Mouse (Mus musculus) ES-E14 (cell line): Measurements from ENCODE around the gene Inpp5k. TPM values are rescaled to one million over a fixed set of nuclear protein-coding genes. Genes with fewer than 3 reads are reported as not detected.
"Not testable (repeated sequence)": the region's sequence is repeated elsewhere in the genome, so short reads cannot be mapped to it uniquely, and the experiment has no call there.

ENCODE experiments used
- DNase-seq: peaks from one replicate; pipeline ENCODE4 v3.0.0-alpha.2; 2013; ENCODE audit warnings: low read depth, low spot score
- H3K27ac ChIP-seq: 2 replicates; pipeline ENCODE4 v1.5.1; 2012; ENCODE audit warnings: low read depth, mild to moderate bottlenecking, low read length, moderate library complexity, mixed read lengths; ENCODE audit not compliant: poor library complexity, insufficient read depth, severe bottlenecking
- H3K36me3 ChIP-seq: 2 replicates; pipeline ENCODE4 v1.6.1; 2012; ENCODE audit warnings: mild to moderate bottlenecking, low read length, moderate library complexity, mixed read lengths; ENCODE audit not compliant: control insufficient read depth, poor library complexity, insufficient read depth, severe bottlenecking
- H3K4me1 ChIP-seq, 2 experiments: fragments of 150-350 bp in 1 of 2; sonication (generic) in 1 of 2; 2 replicates each; pipeline ENCODE4 v1.6.1; 2012; ENCODE audit warnings: low read length in 2 of 2, mild to moderate bottlenecking in 1 of 2, mixed read lengths in 1 of 2; ENCODE audit not compliant: control insufficient read depth in 2 of 2, insufficient read depth in 2 of 2, poor library complexity in 1 of 2
- H3K4me3 ChIP-seq, 2 experiments: fragments of 150-350 bp in 1 of 2; sonication (generic) in 1 of 2; 2 replicates each; pipeline ENCODE4 v1.5.1; 2012; ENCODE audit warnings: low read length in 2 of 2, low read depth in 1 of 2, mild to moderate bottlenecking in 1 of 2, mixed read lengths in 1 of 2; ENCODE audit not compliant: insufficient read depth in 1 of 2, poor library complexity in 1 of 2, severe bottlenecking in 1 of 2
- H3K9ac ChIP-seq: 2 replicates; pipeline ENCODE4 v1.6.1; 2012; ENCODE audit warnings: low read depth, mild to moderate bottlenecking, low read length, mixed read lengths; ENCODE audit not compliant: poor library complexity, insufficient read depth, severe bottlenecking
- H3K9me3 ChIP-seq: fragments of 150-350 bp; sonication (generic); 2 replicates; pipeline ENCODE4 v1.6.1; 2012; ENCODE audit warnings: low read depth, mild to moderate bottlenecking, low read length; ENCODE audit not compliant: control insufficient read depth, insufficient read depth
- CHD2 ChIP-seq: IDR thresholded peaks from 2 replicates; pipeline ENCODE4 v1.6.1; 2014; ENCODE audit warnings: mild to moderate bottlenecking, low read depth, low read length, inconsistent platforms
- HCFC1 ChIP-seq: IDR thresholded peaks from 2 replicates; pipeline ENCODE4 v1.6.1; 2012; ENCODE audit warnings: low read length, inconsistent platforms, borderline replicate concordance; ENCODE audit not compliant: insufficient read depth
- MAFK ChIP-seq: IDR thresholded peaks from 2 replicates; pipeline ENCODE4 v1.6.1; 2014; ENCODE audit warnings: mild to moderate bottlenecking, low read depth, low read length, inconsistent platforms; ENCODE audit not compliant: insufficient read depth
- ZC3H11A ChIP-seq: IDR thresholded peaks from 2 replicates; pipeline ENCODE4 v1.6.1; 2012; ENCODE audit warnings: low read depth, mild to moderate bottlenecking, inconsistent platforms, low read length, borderline replicate concordance
- ZNF384 ChIP-seq: IDR thresholded peaks from 2 replicates; pipeline ENCODE4 v1.6.1; 2012; ENCODE audit warnings: low read depth, low read length, inconsistent platforms
- in situ Hi-C, 2 experiments: fragments of 600-800 bp; cut with MboI; formaldehyde crosslinking; loops; one replicate each; pipeline ENCODE4 v1.15.1; 2025; ENCODE audit warnings: low sequenced_read_pairs in 2 of 2, inconsistent platforms in 1 of 2; ENCODE audit not compliant: unreplicated experiment in 2 of 2
- total RNA-seq: library from RNA; depleted of rRNA; stranded (reverse); fragments of 300-350 nt; gene quantifications from 2 replicates; pipeline ENCODE4 v1.2.3, GENCODE M21; 2012; rRNA removed

The Inpp5k gene
- total RNA-seq, 1 experiment = 12.2 TPM

- in situ Hi-C loops = no loop called here
- Histone ChIP-seq H3K4me3 (no peak overlapping the region), H3K9ac (no peak overlapping the region), H3K27ac (no peak overlapping the region), H3K9me3 (no peaks in the 10 kb centered on the region), H3K4me1 (peaks cover 0 to 6% of the 10 kb centered on the region in 2 experiments; a peak in 2 of 4 replicates), H3K36me3 (peaks cover 20% of the 10 kb centered on the region)
- TF ChIP-seq HCFC1 (no peak), ZC3H11A (no peak), ZNF384 (no peak), MAFK (no peak), CHD2 (no peak)
- no peak for DNase-seq
Observed at GRCm38 (mm10) chr11:75689977-75690376, 59.2 kb downstream of the Inpp5k start.

- peaks cover 22% of the 10 kb centered on the region for H3K36me3 ChIP-seq
Observed at GRCm38 (mm10) chr11:75691047-75691446, 60.3 kb downstream of the Inpp5k start.

GRCm38 (mm10) chr11:75693570-75693969 lies 62.8 kb downstream of the Inpp5k start:
- Histone ChIP-seq H3K4me3 (no peak overlapping the region), H3K9me3 (no peaks in the 10 kb centered on the region), H3K27ac (no peak overlapping the region), H3K36me3 (peaks cover 32% of the 10 kb centered on the region), H3K9ac (no peak overlapping the region), H3K4me1 (peaks cover 0 to 9% of the 10 kb centered on the region in 2 experiments; a peak in 2 of 4 replicates)
- no peak for DNase-seq
- TF ChIP-seq CHD2 (no peak), ZC3H11A (no peak), ZNF384 (no peak), HCFC1 (no peak), MAFK (no peak)
- in situ Hi-C loops = no loop called here

More at GRCm38 (mm10) chr11:75691047-75691446, 60.3 kb downstream of the Inpp5k start:
- in situ Hi-C loops = no loop called here
- no peak overlapping the region for H3K27ac ChIP-seq
- peaks cover 0 to 9% of the 10 kb centered on the region in 2 experiments; a peak in 2 of 4 replicates for H3K4me1 ChIP-seq
- TF ChIP-seq CHD2 (no peak), ZNF384 (no peak), HCFC1 (no peak), ZC3H11A (no peak), MAFK (no peak)
- H3K4me3 ChIP-seq = no peak overlapping the region
- no peak for DNase-seq
- no peaks in the 10 kb centered on the region for H3K9me3 ChIP-seq
- no peak overlapping the region for H3K9ac ChIP-seq

- in situ Hi-C loops, DNase-seq: not testable (repeated sequence)
Observed at GRCm38 (mm10) chr11:75697464-75697863, 66.7 kb downstream of the Inpp5k start.

More at GRCm38 (mm10) chr11:75697464-75697863, 66.7 kb downstream of the Inpp5k start:
- not testable (repeated sequence) for H3K27ac ChIP-seq, H3K9ac ChIP-seq, H3K9me3 ChIP-seq, H3K4me3 ChIP-seq, H3K4me1 ChIP-seq
- peaks cover 27% of the 10 kb centered on the region for H3K36me3 ChIP-seq

Other genes starting within 250 kb of the Inpp5k start
- gene Serpinf1, start 208.3 kb upstream of the Inpp5k start, total RNA-seq = 20.3 and 24.7 TPM in 2 replicates
- gene Serpinf2, start 191.4 kb upstream of the Inpp5k start, total RNA-seq = 0.27 TPM in 1 of 2 replicates, not detected in the other
- gene Wdr81, start 176.3 kb upstream of the Inpp5k start, total RNA-seq = 8.5 and 11.8 TPM in 2 replicates
- gene Tlcd2, start 169.3 kb upstream of the Inpp5k start, total RNA-seq = 5.9 and 6.6 TPM in 2 replicates
- gene Prpf8, start 144.2 kb upstream of the Inpp5k start, total RNA-seq = 256 and 338 TPM in 2 replicates
- gene Rilp, start 120.9 kb upstream of the Inpp5k start, total RNA-seq = 0.79 and 0.89 TPM in 2 replicates
- gene Scarf1, start 117.4 kb upstream of the Inpp5k start, total RNA-seq = 3.1 and 4.3 TPM in 2 replicates
- 24.8 and 32.5 TPM in 2 replicates for gene Slc43a2, start 99.3 kb upstream of the Inpp5k start, total RNA-seq
- gene Pitpna, start 42.9 kb upstream of the Inpp5k start, total RNA-seq = 31.3 and 40.3 TPM in 2 replicates
- gene Myo1c, start 19.5 kb downstream of the Inpp5k start, total RNA-seq = 62.8 and 62.9 TPM in 2 replicates
- 68.1 and 71.3 TPM in 2 replicates for gene Crk, start 48.3 kb downstream of the Inpp5k start, total RNA-seq
- 256 and 432 TPM in 2 replicates for gene Ywhae, start 101.9 kb downstream of the Inpp5k start, total RNA-seq
- gene Doc2b, start 165.1 kb downstream of the Inpp5k start, total RNA-seq = 0.16 and 0.27 TPM in 2 replicates